Mouse (Mus musculus) embryonic fibroblast, embryonic 13.5 days (primary cell): ENCODE measurements at regions not wholly inside any gene's neighbourhood (a gene's known extent, or its start where the extent isn't known, plus 50 kb on each side); places are given as distances from the start of the nearest gene placed in this dataset.

Source experiments
- CTCF ChIP-seq: IDR thresholded peaks from 2 replicates; pipeline ENCODE4 v1.5.1; 2011; ENCODE audit warnings: mild to moderate bottlenecking, control low read depth, low read length, moderate library complexity, borderline replicate concordance; ENCODE audit not compliant: insufficient read depth
- POLR2A ChIP-seq: IDR thresholded peaks from 2 replicates; pipeline ENCODE4 v1.6.1; 2011; ENCODE audit warnings: low read depth, mild to moderate bottlenecking, control low read depth, low read length, moderate library complexity

GRCm38 (mm10) chr6:50781271-50781670 lies 127.0 kb upstream of the Npvf start:
- TF ChIP-seq POLR2A (no peak), CTCF (no peak)
